In the genomic region with DNA sequence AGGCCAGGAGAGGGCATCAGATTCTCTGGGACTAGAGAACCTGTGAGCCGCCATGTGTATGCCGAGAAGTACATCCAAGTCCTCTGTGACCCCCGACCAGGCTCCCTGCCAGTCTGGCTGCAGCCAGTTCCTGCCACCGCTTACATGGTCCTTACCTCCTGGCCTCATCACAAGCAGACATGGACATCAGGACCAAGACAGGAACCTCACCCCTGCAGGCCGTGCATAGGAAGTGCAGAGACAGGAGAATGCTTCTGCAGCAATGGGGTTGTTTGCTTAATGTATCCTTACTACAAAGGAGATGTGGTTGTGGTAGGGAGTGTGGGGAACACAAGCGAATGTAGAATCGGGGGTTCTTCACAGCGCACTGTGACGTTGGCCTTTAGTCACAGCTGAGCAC, we compare ENCODE assay signal across 11 mouse cellular contexts. TPM values are rescaled to one million over a fixed set of nuclear protein-coding genes. Genes with fewer than 3 reads are reported as not detected.
A peak's percentile ranks its signal among the peaks of the same experiment; 100 is the strongest.
DNase-seq lines count a peak whose midpoint lies in the region; ATAC-seq and TF ChIP-seq lines count a peak whose summit lies in the region.
"Had no signal": no experiment of that assay in that cellular context is flagged by ENCODE, and none has a peak within 500 bp of the region (broad histone marks: within the 10 kb centered on the region; RNA-seq: fewer than 3 reads in every experiment).

No protein-coding gene starts in this region.

- no peak overlapping the region for H3K9ac ChIP-seq in kidney, embryonic 14.5 days (ENCODE audit: low read depth, low read length)
- no peak overlapping the region for H3K9ac ChIP-seq in lung, postnatal 0 days (replicated peaks; ENCODE audit: low read depth)
- H3K9ac ChIP-seq: forebrain, embryonic 12.5 days; midbrain, embryonic 12.5 days had no signal

- no peaks in the 10 kb centered on the region for H3K9me3 ChIP-seq in kidney, embryonic 14.5 days (ENCODE audit: control insufficient read depth, low read length)
- H3K9me3 ChIP-seq in lung, postnatal 0 days (ENCODE audit: low read length) = no peaks in the 10 kb centered on the region
- H3K9me3 ChIP-seq: forebrain, embryonic 12.5 days; G1E; midbrain, embryonic 12.5 days had no signal

- no peak overlapping the region for H3K27ac ChIP-seq in kidney, embryonic 14.5 days (ENCODE audit: low read depth, low read length)
- H3K27ac ChIP-seq in lung, postnatal 0 days (ENCODE audit: low read length) = no peak overlapping the region
- H3K27ac ChIP-seq: forebrain, embryonic 12.5 days; midbrain, embryonic 12.5 days had no signal

- ATAC-seq in kidney, embryonic 14.5 days (ENCODE audit: low FRiP score, low TSS enrichment) = 0 out of 2 replicates have a peak, but pooled peaks have one; percentile 16
- no peak for ATAC-seq in lung, postnatal 0 days
- ATAC-seq in megakaryocyte-erythroid progenitor cell, adult 5-6 weeks (replicated peaks; ENCODE audit: low FRiP score, low TSS enrichment, poor library complexity, severe bottlenecking) = 0 out of 2 replicates have a peak, but pooled peaks have one; percentile 32
- ATAC-seq in monocyte, adult 5-6 weeks (replicated peaks; ENCODE audit: insufficient number of reproducible peaks, low FRiP score, low TSS enrichment, poor library complexity, severe bottlenecking) = no peak; the same call in 1 of the 2 replicates

- no peaks in the 10 kb centered on the region for H3K4me1 ChIP-seq in kidney, embryonic 14.5 days (ENCODE audit: control insufficient read depth, insufficient read depth, low read length)
- peaks cover 4% of the 10 kb centered on the region; the same call in 1 of the 2 replicates for H3K4me1 ChIP-seq in lung, postnatal 0 days (ENCODE audit: insufficient read depth, low read depth, low read length)
- H3K4me1 ChIP-seq: forebrain, embryonic 12.5 days; midbrain, embryonic 12.5 days had no signal

- WGBS in kidney, embryonic 14.5 days = 76% methylated on average over 9 of the region's 9 CpGs
- WGBS in lung, postnatal 0 days = 90% methylated on average over 9 of the region's 9 CpGs

- no peak overlapping the region for H3K4me3 ChIP-seq in kidney, embryonic 14.5 days (ENCODE audit: low read length)
- H3K4me3 ChIP-seq in lung, postnatal 0 days (ENCODE audit: low read depth, low read length) = no peak overlapping the region
- H3K4me3 ChIP-seq: forebrain, embryonic 12.5 days; midbrain, embryonic 12.5 days had no signal

- no peak for TF ChIP-seq EP300 in lung, postnatal 0 days (IDR thresholded peaks at IDR 0.05)

- H3K4me2 ChIP-seq in kidney, embryonic 14.5 days (replicated peaks; ENCODE audit: low read depth, low read length) = no peak overlapping the region
- no peak overlapping the region for H3K4me2 ChIP-seq in lung, postnatal 0 days (replicated peaks; ENCODE audit: low read depth, low read length)
- H3K4me2 ChIP-seq: forebrain, embryonic 12.5 days; midbrain, embryonic 12.5 days had no signal

- H3K27me3 ChIP-seq in kidney, embryonic 14.5 days (ENCODE audit: control insufficient read depth, insufficient read depth, low read length) = no peaks in the 10 kb centered on the region
- H3K27me3 ChIP-seq in lung, postnatal 0 days (replicated peaks; ENCODE audit: insufficient read depth, low read length) = no peaks in the 10 kb centered on the region
- H3K27me3 ChIP-seq: forebrain, embryonic 12.5 days; midbrain, embryonic 12.5 days had no signal

- peaks cover 5% of the 10 kb centered on the region; the same call in 1 of the 2 replicates for H3K36me3 ChIP-seq in kidney, embryonic 14.5 days (ENCODE audit: control insufficient read depth, insufficient read depth, low read length)
- no peaks in the 10 kb centered on the region for H3K36me3 ChIP-seq in lung, postnatal 0 days (ENCODE audit: insufficient read depth, low read length)
- H3K36me3 ChIP-seq: midbrain, embryonic 12.5 days had no signal

- TF ChIP-seq CTCF in lung, postnatal 0 days (IDR thresholded peaks at IDR 0.05) = peak; percentile 41; the same call in 1 of the 2 replicates

- DNase-seq in kidney, adult 8-10 months = no peak
- DNase-seq in lung, postnatal 0 days (ENCODE audit: low spot score) = no peak
- DNase-seq in lung, adult 18-20 months = no peak
- DNase-seq in ZHBTc4 (ENCODE audit: low read depth, low spot score) = peak; percentile 50
- DNase-seq: right cerebral cortex, postnatal 4 days had no signal

RNA-seq across cellular contexts. Expression of a gene that starts 11.7 kb away (rescaled TPM):
- 97.0 and 115 TPM in 2 replicates for polyA plus RNA-seq in kidney, embryonic 14.5 days (2014; fragmentation: Nextera tagmentation; extraction: Ambion mirVana)
- 149 and 177 TPM in 2 replicates for polyA plus RNA-seq in lung, postnatal 0 days (2015; fragmentation: Nextera tagmentation; extraction: Ambion mirVana)
- total RNA-seq in megakaryocyte-erythroid progenitor cell, adult 5-6 weeks (2014; fragmentation: Nextera tagmentation) = 62.2 and 87.6 TPM in 2 replicates
- total RNA-seq in megakaryocyte-erythroid progenitor cell, adult 5-6 weeks (2017) = 20.3 and 35.5 TPM in 2 replicates
- 1.9 to 4.4 TPM (median 2.5 TPM) in 3 replicates for total RNA-seq in monocyte, adult 5-6 weeks (2017)

RNA-seq across cellular contexts. Expression of a gene that starts 19.4 kb away (rescaled TPM):
- 17.6 and 25.9 TPM in 2 replicates for polyA plus RNA-seq in kidney, embryonic 14.5 days (2014; fragmentation: Nextera tagmentation; extraction: Ambion mirVana)
- polyA plus RNA-seq in lung, postnatal 0 days (2015; fragmentation: Nextera tagmentation; extraction: Ambion mirVana) = 13.1 and 14.7 TPM in 2 replicates
- 13.5 TPM in 2 replicates for total RNA-seq in megakaryocyte-erythroid progenitor cell, adult 5-6 weeks (2014; fragmentation: Nextera tagmentation)
- total RNA-seq in megakaryocyte-erythroid progenitor cell, adult 5-6 weeks (2017) = 9.8 and 15.5 TPM in 2 replicates
- 5.8 to 12.5 TPM (median 10.7 TPM) in 3 replicates for total RNA-seq in monocyte, adult 5-6 weeks (2017)

Comparison
In these comparisons a context has a peak if more than half of its experiments do, and no peak if none do; other contexts are left out.
1. ATAC-seq: peak in kidney, embryonic 14.5 days (single experiment) and megakaryocyte-erythroid progenitor cell, adult 5-6 weeks (single experiment); none in lung, postnatal 0 days (single experiment) and monocyte, adult 5-6 weeks (single experiment).